Mouse (Mus musculus) heart, adult 2 months (tissue): ENCODE data around the gene Gm49395. TPM values are rescaled to one million over a fixed set of nuclear protein-coding genes. Genes with fewer than 3 reads are reported as not detected.
A peak's percentile ranks its signal among the peaks of the same experiment; 100 is the strongest.

Source experiments
- DNase-seq, 2 experiments: peaks; one replicate each; pipeline ENCODE4 v3.0.0; 2021
- H3K27ac ChIP-seq: fragments of 200-600 bp; 2 replicates; pipeline ENCODE4 v1.8.1; 2022
- H3K27me3 ChIP-seq: fragments of 200-500 bp; 2 replicates; pipeline ENCODE4 v1.6.1; 2012; ENCODE audit warnings: mild to moderate bottlenecking, low read length, inconsistent platforms, mixed read lengths; ENCODE audit not compliant: control insufficient read depth, insufficient read depth
- H3K36me3 ChIP-seq: fragments of 200-500 bp; 2 replicates; pipeline ENCODE4 v1.6.1; 2012; ENCODE audit warnings: low read length, inconsistent platforms; ENCODE audit not compliant: control insufficient read depth, insufficient read depth
- H3K4me1 ChIP-seq: fragments of 200-500 bp; 2 replicates; pipeline ENCODE4 v1.6.1; 2011; ENCODE audit warnings: low read length; ENCODE audit not compliant: control insufficient read depth, insufficient read depth
- H3K4me3 ChIP-seq: fragments of 200-600 bp; 2 replicates; pipeline ENCODE4 v1.8.1; 2022
- H3K79me2 ChIP-seq: fragments of 200-500 bp; replicated peaks from 2 replicates; pipeline ENCODE4 v1.6.1; 2012; ENCODE audit warnings: mild to moderate bottlenecking, inconsistent platforms, low read length, moderate library complexity, mixed read lengths; ENCODE audit not compliant: control insufficient read depth, insufficient read depth
- H3K9ac ChIP-seq: fragments of 200-500 bp; 2 replicates; pipeline ENCODE4 v1.6.1; 2012; ENCODE audit warnings: low read depth, mild to moderate bottlenecking, control low read depth, inconsistent platforms, low read length, mixed read lengths
- CTCF ChIP-seq: fragments of 200-600 bp; IDR thresholded peaks from 2 replicates; pipeline ENCODE4 v1.8.1; 2022; ENCODE audit warnings: antibody characterized with exemption, mild to moderate bottlenecking, moderate library complexity
- EP300 ChIP-seq: fragments of 200-500 bp; IDR thresholded peaks from 2 replicates; pipeline ENCODE4 v1.6.1; 2011; ENCODE audit warnings: low read depth, low read length, control low read depth; ENCODE audit not compliant: insufficient read depth
- POLR2A ChIP-seq: fragments of 200-500 bp; IDR thresholded peaks from 2 replicates; pipeline ENCODE4 v1.6.1; 2011; ENCODE audit warnings: mild to moderate bottlenecking, low read depth, low read length, control low read depth; ENCODE audit not compliant: insufficient read depth
- WGBS: fragments of 180-500 bp; shearing (Covaris S2); methylation state at CpG from one replicate; pipeline ENCODE4 v1.1.7; 2018; 5-methylcytosine and 5-hydroxymethylcytosine counted together
- intact Hi-C: fragments of 180-260 bp; cut with DNase I; formaldehyde crosslinking; loops from one replicate; pipeline ENCODE4 v1.15.1; 2025
- polyA plus RNA-seq: library from polyadenylated mRNA; depleted of rRNA; stranded (reverse); fragments of >200 nt; gene quantifications from 2 replicates; pipeline ENCODE4 v1.2.3, GENCODE M21; 2012
- total RNA-seq, 2 experiments: library from RNA; stranded (reverse); gene quantifications; 2 replicates each; pipeline ENCODE4 v1.2.3; 2021

The Gm49395 gene
- total and polyA plus RNA-seq, 3 experiments: 2.4 to 10.5 (median 7.8) TPM

DNA sequence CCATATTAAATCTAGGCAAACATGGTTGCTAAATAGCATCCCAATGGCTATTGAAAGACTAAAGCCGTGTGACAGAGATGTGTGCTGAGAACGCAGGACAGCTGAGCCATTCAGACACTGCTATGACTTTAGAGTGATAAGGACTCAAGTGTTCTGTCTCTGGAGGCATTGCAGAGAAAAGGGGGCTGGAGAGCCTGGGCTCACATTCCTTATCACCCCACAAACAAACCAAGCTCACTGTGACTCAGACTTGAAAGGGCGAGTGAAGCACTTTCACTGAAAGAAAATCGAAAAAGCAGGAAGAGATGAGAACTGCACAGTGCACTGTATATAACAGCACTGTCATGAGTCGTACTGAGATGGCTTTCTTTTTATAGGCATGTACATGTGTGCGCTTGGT lies 96.4 kb downstream of the Gm49395 start:
- no peak for DNase-seq
- peaks cover 7% of the 10 kb centered on the region for H3K4me1 ChIP-seq
- H3K4me3 ChIP-seq: no peak overlapping the region
- no peak overlapping the region for H3K9ac ChIP-seq
- H3K27ac ChIP-seq: no peak overlapping the region
- 47% methylated on average over 6 of the region's 6 CpGs for WGBS
- no peaks in the 10 kb centered on the region for H3K27me3 ChIP-seq
- TF ChIP-seq POLR2A (no peak), EP300 (no peak), CTCF (no peak)
- intact Hi-C loops: no loop called here
- peaks cover 21% of the 10 kb centered on the region for H3K36me3 ChIP-seq
- H3K79me2 ChIP-seq: no peaks in the 10 kb centered on the region

DNA sequence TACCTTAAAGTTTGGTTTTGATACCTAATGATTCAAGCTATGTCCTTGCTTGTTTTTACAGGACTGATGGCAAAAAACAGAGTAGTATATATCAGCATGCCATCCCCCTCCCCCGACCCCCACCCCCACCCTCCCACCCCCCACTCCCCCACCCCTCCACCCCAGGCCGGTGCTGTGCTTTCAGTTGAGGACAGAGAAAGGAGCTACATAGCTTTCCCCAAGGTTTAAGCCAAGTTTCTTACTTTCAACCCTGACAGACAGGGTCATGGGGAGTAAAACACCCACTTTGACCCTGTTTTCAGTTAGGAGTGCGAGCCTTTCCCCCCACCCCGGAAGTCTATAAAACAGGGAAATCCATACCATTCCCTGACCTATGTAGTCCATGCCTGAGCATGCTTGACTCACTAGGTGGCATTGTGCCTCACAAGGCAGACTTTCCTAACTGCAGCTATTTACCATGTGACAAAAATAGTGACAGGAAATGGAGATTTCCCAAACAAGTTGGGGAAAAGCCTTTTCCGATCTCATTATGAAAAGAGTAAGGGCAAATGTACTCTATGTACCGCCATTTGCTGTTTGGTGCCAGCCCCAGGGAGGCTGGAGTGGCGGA lies 98.2 kb downstream of the Gm49395 start:
- H3K9ac ChIP-seq: 0 out of 2 replicates have a peak overlapping the region, but pooled peaks have one; percentile 20
- intact Hi-C loops: loop anchor here (5.0 kb wide), 1 partner anchor 94 kb away; no protein-coding TSS in a partner anchor

DNA sequence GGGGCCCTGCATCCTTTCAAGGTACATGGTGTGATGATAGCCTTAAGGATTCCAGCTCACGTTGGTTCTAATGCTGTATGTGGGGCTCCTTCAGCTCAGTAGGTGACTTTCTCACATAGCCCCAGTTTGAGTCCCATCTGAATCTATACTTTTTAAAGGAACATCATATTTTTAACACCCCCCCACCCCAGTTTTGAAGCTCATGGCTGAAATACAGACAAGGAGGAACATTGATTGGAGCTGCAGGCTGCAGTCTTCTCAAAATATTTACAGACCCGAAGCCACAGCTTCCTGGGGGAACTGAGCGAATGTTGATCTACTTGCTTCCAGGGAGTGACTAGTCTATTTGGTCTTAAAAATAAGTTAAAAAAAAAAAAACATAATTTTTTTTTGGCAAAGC lies 98.9 kb downstream of the Gm49395 start:
- intact Hi-C loops: loop anchor here (5.0 kb wide), 1 partner anchor 94 kb away; no protein-coding TSS in a partner anchor
- Histone ChIP-seq H3K27me3 (no peaks in the 10 kb centered on the region), H3K79me2 (no peaks in the 10 kb centered on the region), H3K9ac (no peak overlapping the region), H3K4me3 (no peak overlapping the region), H3K27ac (no peak overlapping the region), H3K36me3 (peaks cover 21% of the 10 kb centered on the region), H3K4me1 (peaks cover 7% of the 10 kb centered on the region)
- TF ChIP-seq CTCF (no peak), EP300 (no peak), POLR2A (no peak)
- DNase-seq: no peak
- WGBS: 81% methylated on average over 3 of the region's 3 CpGs

More for the DNA sequence above, 98.2 kb downstream of the Gm49395 start:
- no peaks in the 10 kb centered on the region for H3K79me2 ChIP-seq
- H3K4me1 ChIP-seq: peaks cover 7% of the 10 kb centered on the region
- TF ChIP-seq CTCF (peak; percentile 53), EP300 (no peak), POLR2A (no peak)
- 24% methylated on average over 7 of the region's 7 CpGs for WGBS
- H3K4me3 ChIP-seq: no peak overlapping the region
- H3K27ac ChIP-seq: peak overlapping the region; percentile 40; the same call in 1 of the 2 replicates
- DNase-seq: no peak
- H3K27me3 ChIP-seq: no peaks in the 10 kb centered on the region
- H3K36me3 ChIP-seq: peaks cover 21% of the 10 kb centered on the region

DNA sequence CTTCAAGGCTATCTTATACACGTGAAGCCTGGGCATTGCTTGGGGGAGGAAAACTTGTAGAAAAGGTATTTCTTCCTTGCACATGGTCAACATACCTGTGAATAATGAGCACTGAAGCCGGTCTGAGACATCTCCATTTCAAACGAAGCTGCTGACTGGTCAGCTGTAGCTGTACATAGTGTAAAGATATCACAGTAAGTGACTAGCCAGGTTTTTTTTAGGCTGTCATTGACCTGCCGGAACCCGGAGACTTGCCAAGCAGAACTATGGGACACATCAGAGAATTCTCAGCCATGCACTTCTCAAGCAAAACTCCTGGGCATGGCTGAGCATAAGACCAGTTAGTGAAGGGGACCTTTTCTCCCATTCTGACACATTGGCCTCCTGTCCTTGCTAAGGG lies 99.6 kb downstream of the Gm49395 start:
- intact Hi-C loops: loop anchor here (5.0 kb wide), 1 partner anchor 95 kb away; no protein-coding TSS in a partner anchor
- 66% methylated on average over 5 of the region's 5 CpGs for WGBS
- no peak overlapping the region for H3K27ac ChIP-seq
- no peak for DNase-seq
- peaks cover 7% of the 10 kb centered on the region for H3K4me1 ChIP-seq
- H3K79me2 ChIP-seq: no peaks in the 10 kb centered on the region
- H3K36me3 ChIP-seq: peaks cover 21% of the 10 kb centered on the region
- no peak overlapping the region for H3K9ac ChIP-seq
- no peaks in the 10 kb centered on the region for H3K27me3 ChIP-seq
- no peak overlapping the region for H3K4me3 ChIP-seq
- TF ChIP-seq EP300 (no peak), CTCF (no peak), POLR2A (no peak)

DNA sequence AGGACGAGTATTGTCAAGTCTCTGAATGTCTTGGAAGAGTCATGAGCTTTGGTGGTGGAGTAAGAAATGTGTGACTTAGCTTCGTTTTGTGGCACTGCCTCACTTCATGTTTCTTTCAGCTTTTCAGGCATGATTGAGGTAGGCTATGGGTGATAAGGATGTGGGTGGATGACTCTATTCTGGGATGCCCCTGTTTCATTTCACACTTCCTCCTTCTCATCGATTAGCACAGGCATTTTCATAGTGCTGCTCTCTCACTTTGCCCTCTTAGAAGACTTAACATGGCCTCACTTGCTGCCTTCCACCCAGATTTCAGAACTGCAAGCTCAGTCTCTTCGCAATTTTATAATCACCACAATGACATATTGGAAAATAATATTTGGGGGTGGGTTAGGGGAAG lies 102.1 kb downstream of the Gm49395 start:
- Histone ChIP-seq H3K36me3 (peaks cover 15% of the 10 kb centered on the region), H3K4me1 (peaks cover 4% of the 10 kb centered on the region), H3K4me3 (no peak overlapping the region), H3K9ac (no peak overlapping the region), H3K79me2 (no peaks in the 10 kb centered on the region), H3K27ac (no peak overlapping the region), H3K27me3 (no peaks in the 10 kb centered on the region)
- TF ChIP-seq POLR2A: no peak
- no peak for TF ChIP-seq EP300
- no peak for TF ChIP-seq CTCF
- 86% methylated on average over 4 of the region's 4 CpGs for WGBS
- intact Hi-C loops: no loop called here
- no peak for DNase-seq

DNA sequence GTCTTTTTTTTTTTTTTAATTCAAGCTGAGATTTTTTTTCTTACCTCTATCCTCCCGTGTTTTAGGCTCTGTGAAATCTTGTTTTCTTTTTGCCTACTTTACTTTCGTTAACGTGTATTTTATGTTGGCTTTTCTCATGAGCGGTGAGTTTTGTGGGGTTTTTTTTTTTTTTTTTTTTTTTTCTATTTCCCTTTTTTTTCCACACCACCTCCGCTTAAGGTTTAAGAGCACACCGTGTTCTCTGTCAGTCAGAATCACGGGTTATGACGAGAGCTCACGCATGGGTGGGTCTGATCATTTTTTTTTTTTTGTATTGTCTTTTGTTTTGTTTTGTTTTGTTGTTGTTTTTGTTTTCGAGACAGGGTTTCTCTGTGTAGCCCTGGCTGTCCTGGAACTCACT lies 103.6 kb downstream of the Gm49395 start:
- H3K27me3 ChIP-seq: no peaks in the 10 kb centered on the region
- 94% methylated on average over 10 of the region's 10 CpGs for WGBS
- H3K4me1 ChIP-seq: no peaks in the 10 kb centered on the region
- no peak overlapping the region for H3K9ac ChIP-seq
- TF ChIP-seq CTCF (no peak), POLR2A (no peak), EP300 (no peak)
- peaks cover 8% of the 10 kb centered on the region for H3K36me3 ChIP-seq
- no peak overlapping the region for H3K27ac ChIP-seq
- H3K79me2 ChIP-seq: no peaks in the 10 kb centered on the region
- intact Hi-C loops: no loop called here
- no peak overlapping the region for H3K4me3 ChIP-seq
- DNase-seq: no peak
